Mouse (Mus musculus): Measurements from ENCODE around the gene Chchd2.

GRCm38 (mm10) chr5:129918065-129918651 is 30.9 kb upstream of the Chchd2 start:
- TF ChIP-seq CTCF (IDR thresholded peaks at IDR 0.05) (no peak), EP300 (IDR thresholded peaks at IDR 0.05) (no peak)

Data from lung, postnatal 0 days (tissue).